ENCODE assay signal across 8 mouse cellular contexts in genomic region chr8:11310049-11310448, GRCm38 (mm10). TPM values are rescaled to one million over a fixed set of nuclear protein-coding genes. Genes with fewer than 3 reads are reported as not detected.
A peak's percentile ranks its signal among the peaks of the same experiment; 100 is the strongest.
DNase-seq lines count a peak whose midpoint lies in the region; ATAC-seq and TF ChIP-seq lines count a peak whose summit lies in the region.

No protein-coding gene starts in this region.

- TF ChIP-seq EP300 in liver, postnatal 0 days (IDR thresholded peaks at IDR 0.05; ENCODE audit: low read depth): no peak

- WGBS in forebrain, postnatal 0 days: 83% methylated on average over 2 of the region's 2 CpGs
- 90% methylated on average over 2 of the region's 2 CpGs for WGBS in forebrain, embryonic 15.5 days
- WGBS in liver, postnatal 0 days (ENCODE audit: insufficient replicate concordance): 63% methylated on average over 2 of the region's 2 CpGs
- 40% methylated on average over 2 of the region's 2 CpGs for WGBS in liver, embryonic 12.5 days (ENCODE audit: insufficient replicate concordance)
- 62% methylated on average over 2 of the region's 2 CpGs for WGBS in hindbrain, embryonic 16.5 days
- WGBS in neural tube, embryonic 15.5 days: 65% methylated on average over 2 of the region's 2 CpGs

- H3K4me2 ChIP-seq in forebrain, postnatal 0 days (ENCODE audit: low read depth): 0 out of 2 replicates have a peak overlapping the region, but pooled peaks have one; percentile 4
- no peak overlapping the region for H3K4me2 ChIP-seq in forebrain, embryonic 15.5 days (replicated peaks)
- H3K4me2 ChIP-seq in liver, postnatal 0 days (ENCODE audit: low read depth, low read length): peak overlapping the region; percentile 2; the same call in 1 of the 2 replicates
- no peak overlapping the region for H3K4me2 ChIP-seq in liver, embryonic 12.5 days
- peak overlapping the region; percentile 30 for H3K4me2 ChIP-seq in hindbrain, embryonic 16.5 days (ENCODE audit: low read length)
- H3K4me2 ChIP-seq in neural tube, embryonic 15.5 days: peak overlapping the region; percentile 93

- H3K36me3 ChIP-seq in forebrain, postnatal 0 days (ENCODE audit: insufficient read depth): 0 out of 2 replicates have a peak, but pooled peaks cover 3% of the 10 kb centered on the region
- H3K36me3 ChIP-seq in forebrain, embryonic 15.5 days: no peaks in the 10 kb centered on the region
- H3K36me3 ChIP-seq in liver, postnatal 0 days (replicated peaks; ENCODE audit: insufficient read depth, low read length): no peaks in the 10 kb centered on the region
- no peaks in the 10 kb centered on the region for H3K36me3 ChIP-seq in liver, embryonic 12.5 days
- no peaks in the 10 kb centered on the region for H3K36me3 ChIP-seq in hindbrain, embryonic 16.5 days (ENCODE audit: control insufficient read depth, insufficient read depth, low read length)
- H3K36me3 ChIP-seq in neural tube, embryonic 15.5 days: no peaks in the 10 kb centered on the region

- H3K9me3 ChIP-seq in forebrain, postnatal 0 days (ENCODE audit: low read length): no peaks in the 10 kb centered on the region
- no peaks in the 10 kb centered on the region for H3K9me3 ChIP-seq in forebrain, embryonic 15.5 days
- no peaks in the 10 kb centered on the region for H3K9me3 ChIP-seq in liver, postnatal 0 days (ENCODE audit: low read length)
- H3K9me3 ChIP-seq in liver, embryonic 12.5 days (replicated peaks): no peaks in the 10 kb centered on the region
- no peaks in the 10 kb centered on the region for H3K9me3 ChIP-seq in hindbrain, embryonic 16.5 days (ENCODE audit: control insufficient read depth, low read length)
- no peaks in the 10 kb centered on the region for H3K9me3 ChIP-seq in neural tube, embryonic 15.5 days (replicated peaks)

- no peak for ATAC-seq in forebrain, postnatal 0 days
- ATAC-seq in forebrain, embryonic 15.5 days (replicated peaks): no peak
- no peak for ATAC-seq in liver, postnatal 0 days
- ATAC-seq in liver, embryonic 12.5 days: no peak
- no peak for ATAC-seq in hindbrain, embryonic 16.5 days
- no peak for ATAC-seq in neural tube, embryonic 15.5 days (ENCODE audit: low FRiP score)
- no peak for ATAC-seq in inflammation-experienced regulatory T-cells, adult 6 months

- no peak overlapping the region for H3K9ac ChIP-seq in forebrain, postnatal 0 days
- H3K9ac ChIP-seq in forebrain, embryonic 15.5 days (replicated peaks): no peak overlapping the region
- H3K9ac ChIP-seq in liver, postnatal 0 days (replicated peaks): no peak overlapping the region
- no peak overlapping the region for H3K9ac ChIP-seq in liver, embryonic 12.5 days
- H3K9ac ChIP-seq in hindbrain, embryonic 16.5 days (ENCODE audit: low read depth, low read length): no peak overlapping the region
- H3K9ac ChIP-seq in neural tube, embryonic 15.5 days (replicated peaks): no peak overlapping the region

- H3K4me3 ChIP-seq in forebrain, postnatal 0 days (ENCODE audit: low read depth, low read length): no peak overlapping the region
- no peak overlapping the region for H3K4me3 ChIP-seq in forebrain, embryonic 15.5 days
- H3K4me3 ChIP-seq in liver, postnatal 0 days (ENCODE audit: low read depth, low read length): no peak overlapping the region
- H3K4me3 ChIP-seq in liver, embryonic 12.5 days: no peak overlapping the region
- no peak overlapping the region; the same call in 1 of the 2 replicates for H3K4me3 ChIP-seq in hindbrain, embryonic 16.5 days (ENCODE audit: low read length)
- H3K4me3 ChIP-seq in neural tube, embryonic 15.5 days (replicated peaks): no peak overlapping the region

- no peak for TF ChIP-seq CTCF in forebrain, postnatal 0 days (IDR thresholded peaks at IDR 0.05; ENCODE audit: low read depth)
- TF ChIP-seq CTCF in liver, postnatal 0 days (IDR thresholded peaks at IDR 0.05; ENCODE audit: low read depth): no peak

- H3K27ac ChIP-seq in forebrain, postnatal 0 days (ENCODE audit: low read depth, low read length): no peak overlapping the region
- H3K27ac ChIP-seq in forebrain, embryonic 15.5 days (replicated peaks): no peak overlapping the region
- H3K27ac ChIP-seq in liver, postnatal 0 days (ENCODE audit: low read depth): no peak overlapping the region
- no peak overlapping the region for H3K27ac ChIP-seq in liver, embryonic 12.5 days
- H3K27ac ChIP-seq in hindbrain, embryonic 16.5 days (ENCODE audit: low read depth, low read length): no peak overlapping the region
- H3K27ac ChIP-seq in neural tube, embryonic 15.5 days (replicated peaks): no peak overlapping the region

- peaks cover 6% of the 10 kb centered on the region for H3K27me3 ChIP-seq in forebrain, postnatal 0 days (ENCODE audit: insufficient read depth, low read length)
- H3K27me3 ChIP-seq in forebrain, embryonic 15.5 days: peaks cover 18% of the 10 kb centered on the region; the same call in 1 of the 2 replicates
- peaks cover 28% of the 10 kb centered on the region for H3K27me3 ChIP-seq in liver, postnatal 0 days (ENCODE audit: insufficient read depth, low read length)
- peaks cover 60% of the 10 kb centered on the region for H3K27me3 ChIP-seq in liver, embryonic 12.5 days (replicated peaks)
- peaks cover 17% of the 10 kb centered on the region for H3K27me3 ChIP-seq in hindbrain, embryonic 16.5 days (replicated peaks; ENCODE audit: control insufficient read depth, insufficient read depth, low read length)
- H3K27me3 ChIP-seq in neural tube, embryonic 15.5 days (replicated peaks): peaks cover 59% of the 10 kb centered on the region

- DNase-seq in forebrain, postnatal 0 days: no peak
- no peak for DNase-seq in liver, postnatal 0 days
- no peak for DNase-seq in layer of hippocampus, adult 18-20 months (ENCODE audit: low spot score in 2 of 2)

- peaks cover 10% of the 10 kb centered on the region for H3K4me1 ChIP-seq in forebrain, postnatal 0 days (ENCODE audit: insufficient read depth)
- H3K4me1 ChIP-seq in forebrain, embryonic 15.5 days: peaks cover 18% of the 10 kb centered on the region
- peaks cover 11% of the 10 kb centered on the region; the same call in 1 of the 2 replicates for H3K4me1 ChIP-seq in liver, postnatal 0 days (ENCODE audit: insufficient read depth)
- H3K4me1 ChIP-seq in liver, embryonic 12.5 days: 0 out of 2 replicates have a peak, but pooled peaks cover 9% of the 10 kb centered on the region
- peaks cover 17% of the 10 kb centered on the region for H3K4me1 ChIP-seq in hindbrain, embryonic 16.5 days (ENCODE audit: control insufficient read depth, insufficient read depth, low read depth, low read length)
- H3K4me1 ChIP-seq in neural tube, embryonic 15.5 days: peaks cover 39% of the 10 kb centered on the region

RNA-seq across cellular contexts. Expression of gene Col4a2, which starts 2.6 kb away (rescaled TPM):
- total RNA-seq in forebrain, postnatal 0 days (2014; rRNA removed): 57.0 and 95.7 TPM in 2 replicates
- 23.1 and 26.6 TPM in 2 replicates for polyA plus RNA-seq in forebrain, postnatal 0 days (2015; fragmentation: Nextera tagmentation; extraction: Ambion mirVana)
- 28.7 and 32.4 TPM in 2 replicates for polyA plus RNA-seq in forebrain, embryonic 15.5 days (2015; fragmentation: Nextera tagmentation; extraction: Ambion mirVana)
- 8.0 and 9.7 TPM in 2 replicates for polyA plus RNA-seq in liver, postnatal 0 days (2015; fragmentation: Nextera tagmentation; extraction: Ambion mirVana)
- 11.8 and 12.0 TPM in 2 replicates for polyA plus RNA-seq in liver, embryonic 12.5 days (2016; fragmentation: Nextera tagmentation; extraction: Ambion mirVana)
- polyA plus RNA-seq in hindbrain, embryonic 16.5 days (2015; fragmentation: Nextera tagmentation; extraction: Ambion mirVana): 28.9 and 42.5 TPM in 2 replicates
- polyA plus RNA-seq in neural tube, embryonic 15.5 days (2015; fragmentation: Nextera tagmentation; extraction: Ambion mirVana): 35.4 and 43.7 TPM in 2 replicates
- not detected for polyA plus RNA-seq in inflammation-experienced regulatory T-cells, adult 6 months (2017; shearing (Covaris generic))
- 10 to 100 TPM; 39.6 to 42.9 TPM for total RNA-seq in layer of hippocampus, adult 18-20 months (2021)

RNA-seq across cellular contexts. Expression of gene Col4a1, which starts 2.6 kb away (rescaled TPM):
- 114 and 217 TPM in 2 replicates for total RNA-seq in forebrain, postnatal 0 days (2014; rRNA removed)
- 43.1 and 45.1 TPM in 2 replicates for polyA plus RNA-seq in forebrain, postnatal 0 days (2015; fragmentation: Nextera tagmentation; extraction: Ambion mirVana)
- 61.4 and 67.6 TPM in 2 replicates for polyA plus RNA-seq in forebrain, embryonic 15.5 days (2015; fragmentation: Nextera tagmentation; extraction: Ambion mirVana)
- 15.8 and 22.6 TPM in 2 replicates for polyA plus RNA-seq in liver, postnatal 0 days (2015; fragmentation: Nextera tagmentation; extraction: Ambion mirVana)
- polyA plus RNA-seq in liver, embryonic 12.5 days (2016; fragmentation: Nextera tagmentation; extraction: Ambion mirVana): 28.9 and 30.9 TPM in 2 replicates
- polyA plus RNA-seq in hindbrain, embryonic 16.5 days (2015; fragmentation: Nextera tagmentation; extraction: Ambion mirVana): 68.6 and 105 TPM in 2 replicates
- 79.3 and 96.2 TPM in 2 replicates for polyA plus RNA-seq in neural tube, embryonic 15.5 days (2015; fragmentation: Nextera tagmentation; extraction: Ambion mirVana)
- polyA plus RNA-seq in inflammation-experienced regulatory T-cells, adult 6 months (2017; shearing (Covaris generic)): under 1 TPM in 1 of 3 experiments, not detected in 2; 0.40 TPM
- total RNA-seq in layer of hippocampus, adult 18-20 months (2021): 10 to 100 TPM; 33.4 to 43.0 TPM

Comparison
In these comparisons a context has a peak if more than half of its experiments do, and no peak if none do; other contexts are left out.
1. H3K4me2 ChIP-seq: peak in forebrain, postnatal 0 days (single experiment), liver, postnatal 0 days (single experiment), hindbrain, embryonic 16.5 days (single experiment) and neural tube, embryonic 15.5 days (single experiment); none in forebrain, embryonic 15.5 days (single experiment) and liver, embryonic 12.5 days (single experiment).
2. RNA of gene Col4a1, which starts 2.6 kb away (polyA plus RNA-seq): 79.3 to 96.2 TPM in neural tube, embryonic 15.5 days, 68.6 to 105 TPM in hindbrain, embryonic 16.5 days, 61.4 to 67.6 TPM in forebrain, embryonic 15.5 days, 43.1 to 45.1 TPM in forebrain, postnatal 0 days, 28.9 to 30.9 TPM in liver, embryonic 12.5 days and 15.8 to 22.6 TPM in liver, postnatal 0 days; 0.40 TPM in inflammation-experienced regulatory T-cells, adult 6 months; every median in the first group is over 10 times any median in the second.